In the genomic region with DNA sequence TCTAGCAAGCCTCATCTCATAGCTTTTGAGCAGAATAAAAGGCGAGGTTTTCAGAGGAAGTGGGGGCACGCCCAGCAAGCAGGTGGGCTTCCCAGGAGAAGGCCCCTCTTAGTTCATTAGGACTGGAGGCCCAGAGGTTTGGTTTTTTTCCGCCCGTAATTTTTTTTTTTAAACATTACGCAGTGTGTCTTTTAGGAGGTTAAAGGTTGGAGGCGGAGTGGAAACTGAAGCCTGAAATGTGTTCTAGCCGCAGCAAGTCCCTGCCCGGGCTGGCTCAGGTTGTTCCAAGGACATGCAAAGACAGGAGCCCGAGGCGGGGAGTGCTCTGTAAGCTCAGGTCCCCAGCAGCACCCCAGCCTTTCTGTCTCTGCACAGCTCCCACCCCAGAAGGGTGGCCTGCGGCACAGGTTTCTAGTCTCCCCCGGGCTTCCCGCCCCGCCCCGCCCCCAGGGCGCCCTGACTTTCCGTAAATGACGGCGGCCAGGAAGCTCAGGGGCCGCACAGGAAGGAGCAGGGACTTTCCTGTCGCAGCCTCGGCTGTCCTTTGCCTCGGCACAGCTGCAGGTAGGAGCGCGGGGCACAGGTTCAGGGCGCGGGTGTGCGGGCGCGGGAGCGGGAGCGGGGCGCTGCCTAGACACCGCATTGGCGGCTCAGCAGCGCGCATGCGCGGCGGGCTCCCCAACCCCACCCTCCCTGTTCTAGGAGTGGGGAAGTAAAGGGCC, we compare ENCODE assay signal across 8 mouse cellular contexts. TPM values are rescaled to one million over a fixed set of nuclear protein-coding genes. Genes with fewer than 3 reads are reported as not detected.
A peak's percentile ranks its signal among the peaks of the same experiment; 100 is the strongest.
DNase-seq lines count a peak whose midpoint lies in the region; ATAC-seq lines count a peak whose summit lies in the region.

Gene Jak3 (plus strand): TSS at position 277 of the 722 bp plus-strand sequence.

- WGBS in forebrain, embryonic 15.5 days = 2% methylated on average over 40 of the region's 40 CpGs
- 3% methylated on average over 40 of the region's 40 CpGs for WGBS in hindbrain, embryonic 15.5 days
- 3% methylated on average over 40 of the region's 40 CpGs for WGBS in limb, embryonic 15.5 days
- WGBS in midbrain, embryonic 16.5 days = 2% methylated on average over 39 of the region's 40 CpGs

- peak within 1 kb of the TSS; percentile 76 for H3K4me2 ChIP-seq in forebrain, embryonic 15.5 days (replicated peaks)
- H3K4me2 ChIP-seq in hindbrain, embryonic 15.5 days = peak within 1 kb of the TSS; percentile 87
- H3K4me2 ChIP-seq in limb, embryonic 15.5 days = peak within 1 kb of the TSS; percentile 86
- H3K4me2 ChIP-seq in midbrain, embryonic 16.5 days (ENCODE audit: low read length) = peak within 1 kb of the TSS; percentile 65

- peaks cover 49% of the 10 kb centered on the region for H3K27me3 ChIP-seq in forebrain, embryonic 15.5 days
- peaks cover 40% of the 10 kb centered on the region for H3K27me3 ChIP-seq in hindbrain, embryonic 15.5 days
- peaks cover 63% of the 10 kb centered on the region for H3K27me3 ChIP-seq in limb, embryonic 15.5 days
- H3K27me3 ChIP-seq in midbrain, embryonic 16.5 days (ENCODE audit: control insufficient read depth, insufficient read depth, low read depth, low read length) = peaks cover 31% of the 10 kb centered on the region

- peak within 1 kb of the TSS; percentile 71 for H3K9ac ChIP-seq in forebrain, embryonic 15.5 days (replicated peaks)
- peak within 1 kb of the TSS; percentile 78 for H3K9ac ChIP-seq in hindbrain, embryonic 15.5 days
- H3K9ac ChIP-seq in limb, embryonic 15.5 days = peak within 1 kb of the TSS; percentile 63
- peak within 1 kb of the TSS; percentile 90 for H3K9ac ChIP-seq in midbrain, embryonic 16.5 days (ENCODE audit: low read depth, low read length)

- H3K9me3 ChIP-seq in forebrain, embryonic 15.5 days = no peaks in the 10 kb centered on the region
- no peaks in the 10 kb centered on the region for H3K9me3 ChIP-seq in hindbrain, embryonic 15.5 days
- no peaks in the 10 kb centered on the region; the same call in 1 of the 2 replicates for H3K9me3 ChIP-seq in limb, embryonic 15.5 days
- no peaks in the 10 kb centered on the region for H3K9me3 ChIP-seq in midbrain, embryonic 16.5 days (replicated peaks; ENCODE audit: control insufficient read depth, low read length, poor library complexity, severe bottlenecking)

- H3K4me1 ChIP-seq in forebrain, embryonic 15.5 days = peaks cover 38% of the 10 kb centered on the region
- peaks cover 27% of the 10 kb centered on the region for H3K4me1 ChIP-seq in hindbrain, embryonic 15.5 days (replicated peaks)
- H3K4me1 ChIP-seq in limb, embryonic 15.5 days = peaks cover 45% of the 10 kb centered on the region
- peaks cover 20% of the 10 kb centered on the region for H3K4me1 ChIP-seq in midbrain, embryonic 16.5 days (ENCODE audit: control insufficient read depth, insufficient read depth, low read length)

- DNase-seq in right cerebral cortex, postnatal 14 days = peak; percentile 53
- DNase-seq in right cerebral cortex, postnatal 36 days (ENCODE audit: low spot score in 2 of 2) = no peak
- DNase-seq in c-Kit-positive CD71-positive TER-119-negative erythroid progenitor cells, embryonic 14.5 days (ENCODE audit: low read depth) = peak; percentile 49
- peak; percentile 83 for DNase-seq in thymus, postnatal 0 days (ENCODE audit: low spot score)

- H3K27ac ChIP-seq in forebrain, embryonic 15.5 days (replicated peaks) = peak within 1 kb of the TSS; percentile 58
- peak within 1 kb of the TSS; percentile 80 for H3K27ac ChIP-seq in hindbrain, embryonic 15.5 days (replicated peaks)
- peak within 1 kb of the TSS; percentile 71 for H3K27ac ChIP-seq in limb, embryonic 15.5 days
- peak within 1 kb of the TSS; percentile 78 for H3K27ac ChIP-seq in midbrain, embryonic 16.5 days (ENCODE audit: low read length)

- peak; percentile 55 for ATAC-seq in forebrain, embryonic 15.5 days (replicated peaks)
- peak; percentile 33 for ATAC-seq in hindbrain, embryonic 15.5 days (ENCODE audit: low FRiP score, low read depth)
- no peak for ATAC-seq in limb, embryonic 15.5 days (ENCODE audit: insufficient number of reproducible peaks, low FRiP score, low TSS enrichment, low read depth)
- ATAC-seq in midbrain, embryonic 16.5 days = peak; percentile 46

- H3K4me3 ChIP-seq in forebrain, embryonic 15.5 days = peak within 1 kb of the TSS; percentile 59
- H3K4me3 ChIP-seq in hindbrain, embryonic 15.5 days = peak within 1 kb of the TSS; percentile 64
- peak within 1 kb of the TSS; percentile 65 for H3K4me3 ChIP-seq in limb, embryonic 15.5 days
- H3K4me3 ChIP-seq in midbrain, embryonic 16.5 days (ENCODE audit: low read depth, low read length) = peak within 1 kb of the TSS; percentile 76

- no peaks in the 10 kb centered on the region for H3K36me3 ChIP-seq in forebrain, embryonic 15.5 days
- no peaks in the 10 kb centered on the region for H3K36me3 ChIP-seq in hindbrain, embryonic 15.5 days
- no peaks in the 10 kb centered on the region for H3K36me3 ChIP-seq in limb, embryonic 15.5 days
- no peaks in the 10 kb centered on the region for H3K36me3 ChIP-seq in midbrain, embryonic 16.5 days (ENCODE audit: control insufficient read depth, insufficient read depth, low read length)

RNA-seq across cellular contexts. Expression of gene Jak3, which starts in this region (rescaled TPM):
- polyA plus RNA-seq in forebrain, embryonic 15.5 days (2015; fragmentation: Nextera tagmentation; extraction: Ambion mirVana) = 2.9 and 3.3 TPM in 2 replicates
- polyA plus RNA-seq in hindbrain, embryonic 15.5 days (2015; fragmentation: Nextera tagmentation; extraction: Ambion mirVana) = 6.1 and 7.0 TPM in 2 replicates
- polyA plus RNA-seq in limb, embryonic 15.5 days (2015; fragmentation: Nextera tagmentation; extraction: Ambion mirVana) = 5.3 and 6.4 TPM in 2 replicates
- polyA plus RNA-seq in midbrain, embryonic 16.5 days (2015; fragmentation: Nextera tagmentation; extraction: Ambion mirVana) = 4.7 and 5.4 TPM in 2 replicates
- polyA plus RNA-seq in thymus, postnatal 0 days (2015; fragmentation: Nextera tagmentation; extraction: Ambion mirVana) = 17.0 and 20.3 TPM in 2 replicates

Comparison
In these comparisons a context has a peak if more than half of its experiments do, and no peak if none do; other contexts are left out.
1. DNase-seq: peak in right cerebral cortex, postnatal 14 days (single experiment), c-Kit-positive CD71-positive TER-119-negative erythroid progenitor cells, embryonic 14.5 days (single experiment) and thymus, postnatal 0 days (single experiment); none in right cerebral cortex, postnatal 36 days (0 of 2).
2. Peak in every context shown above with its lines, with median percentiles within 50 percentile points of each other: H3K27ac ChIP-seq, H3K4me2 ChIP-seq, H3K4me3 ChIP-seq and H3K9ac ChIP-seq.